Mouse (Mus musculus) kidney, postnatal 10 days (tissue): ENCODE data around the gene Dip2b.

Source experiments
- DNase-seq: peaks from one replicate; pipeline ENCODE4 v3.0.0; 2021; ENCODE audit warnings: mixed read lengths

Dip2b gene

DNA sequence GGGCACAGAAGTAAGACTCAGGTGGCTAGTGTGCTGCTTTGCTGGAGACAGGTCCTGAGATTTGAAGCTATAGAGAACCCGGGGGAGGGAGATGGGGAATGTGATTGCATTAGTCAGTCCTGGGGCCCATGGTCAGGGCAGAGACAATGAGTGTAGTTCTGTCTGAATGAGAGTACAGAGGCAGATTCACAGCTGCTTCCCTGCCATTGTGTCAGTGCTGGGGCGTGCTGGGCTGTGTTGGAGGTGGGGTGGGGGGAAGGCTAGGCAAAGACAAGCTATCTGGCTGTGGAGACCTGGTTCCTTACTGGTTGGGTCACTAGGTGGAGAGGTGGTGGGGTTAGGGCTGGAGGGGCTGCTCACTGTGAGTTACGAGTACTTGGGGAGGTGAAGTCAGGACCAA is 14.3 kb downstream of the Dip2b start:
- no peak for DNase-seq

DNA sequence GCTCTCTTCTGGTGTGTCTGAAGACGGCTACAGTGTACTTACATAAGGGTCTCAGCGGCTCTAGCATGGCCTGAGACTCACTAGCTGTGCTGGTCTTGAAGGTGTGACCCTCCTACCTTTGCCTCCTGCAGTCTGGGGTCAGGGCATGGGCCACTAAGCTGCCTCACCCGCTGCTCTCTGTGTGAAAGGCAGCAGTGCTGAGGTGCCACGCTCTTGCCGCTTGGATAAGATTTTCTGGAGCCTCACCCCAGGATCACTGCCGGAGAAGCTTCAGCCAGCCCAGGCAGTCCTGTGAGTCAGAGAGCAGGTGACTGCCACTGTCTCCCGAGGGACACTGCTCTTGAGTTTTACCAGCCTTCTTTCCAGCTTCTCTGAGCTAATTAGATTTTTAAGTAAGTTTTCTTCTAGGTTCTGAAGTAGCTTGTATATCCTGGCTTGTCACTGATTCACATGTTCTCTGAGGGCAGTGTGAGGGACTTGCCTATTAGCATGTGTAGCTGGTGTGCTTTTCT is 18.0 kb downstream of the Dip2b start:
- DNase-seq: no peak

DNA sequence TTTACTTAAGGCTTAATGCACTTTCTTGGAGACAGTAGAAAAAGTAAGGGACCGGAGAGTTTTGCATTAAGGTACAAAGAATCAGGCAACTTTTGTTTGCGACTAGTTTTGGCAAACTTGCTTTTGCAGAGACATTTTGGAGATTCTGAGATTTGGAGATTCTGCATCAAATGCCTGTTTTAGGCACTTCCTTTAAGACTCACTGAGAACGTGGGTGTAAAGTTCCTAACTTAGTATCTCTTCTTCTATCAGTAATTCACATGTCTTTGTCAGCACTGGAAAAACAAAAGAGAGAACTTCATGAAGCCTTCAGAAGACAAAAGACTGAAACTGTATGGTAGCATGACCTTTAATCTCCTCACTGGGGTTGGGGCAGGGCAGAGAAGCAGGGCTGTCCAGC is 19.2 kb downstream of the Dip2b start:
- DNase-seq: no peak

DNA sequence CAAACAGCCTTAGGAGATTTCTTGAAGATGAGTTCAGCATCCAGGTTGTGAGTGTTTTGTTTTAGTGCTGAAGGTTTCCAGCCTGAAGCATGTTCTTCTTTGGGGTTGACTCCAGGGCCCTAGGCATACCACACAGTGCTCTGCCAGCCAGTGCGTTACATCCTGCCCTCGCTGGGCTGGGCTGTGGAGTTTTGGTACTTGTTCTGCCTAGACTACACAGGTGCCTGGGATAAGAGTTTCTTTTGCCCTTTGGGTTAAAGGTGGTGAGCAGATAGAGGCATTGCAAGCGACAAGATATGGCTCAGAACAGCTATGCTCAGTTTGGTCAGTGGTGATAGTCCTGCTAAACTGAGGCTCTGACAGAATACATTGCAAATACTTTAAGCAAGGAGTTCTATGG is 19.7 kb downstream of the Dip2b start:
- no peak for DNase-seq

DNA sequence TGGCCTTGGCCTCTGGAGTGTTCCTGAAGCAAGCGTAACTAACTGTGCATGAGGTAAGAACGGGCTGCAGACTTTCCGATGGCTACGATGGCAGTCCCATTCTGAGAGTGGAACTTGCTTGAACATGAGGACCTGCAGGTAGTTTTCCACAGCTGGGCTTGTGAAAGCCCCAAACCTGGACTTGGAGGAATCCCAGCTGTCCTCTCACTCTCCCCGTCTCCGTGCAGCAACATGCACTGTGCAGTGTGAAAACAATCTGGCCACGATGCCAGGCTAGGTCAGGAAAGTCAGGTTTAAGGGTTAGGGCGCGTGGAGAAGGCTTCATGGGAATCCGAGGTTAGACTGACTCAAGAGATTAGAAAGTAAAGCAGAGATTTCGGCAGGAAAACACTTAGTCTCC is 20.4 kb downstream of the Dip2b start:
- no peak for DNase-seq

DNA sequence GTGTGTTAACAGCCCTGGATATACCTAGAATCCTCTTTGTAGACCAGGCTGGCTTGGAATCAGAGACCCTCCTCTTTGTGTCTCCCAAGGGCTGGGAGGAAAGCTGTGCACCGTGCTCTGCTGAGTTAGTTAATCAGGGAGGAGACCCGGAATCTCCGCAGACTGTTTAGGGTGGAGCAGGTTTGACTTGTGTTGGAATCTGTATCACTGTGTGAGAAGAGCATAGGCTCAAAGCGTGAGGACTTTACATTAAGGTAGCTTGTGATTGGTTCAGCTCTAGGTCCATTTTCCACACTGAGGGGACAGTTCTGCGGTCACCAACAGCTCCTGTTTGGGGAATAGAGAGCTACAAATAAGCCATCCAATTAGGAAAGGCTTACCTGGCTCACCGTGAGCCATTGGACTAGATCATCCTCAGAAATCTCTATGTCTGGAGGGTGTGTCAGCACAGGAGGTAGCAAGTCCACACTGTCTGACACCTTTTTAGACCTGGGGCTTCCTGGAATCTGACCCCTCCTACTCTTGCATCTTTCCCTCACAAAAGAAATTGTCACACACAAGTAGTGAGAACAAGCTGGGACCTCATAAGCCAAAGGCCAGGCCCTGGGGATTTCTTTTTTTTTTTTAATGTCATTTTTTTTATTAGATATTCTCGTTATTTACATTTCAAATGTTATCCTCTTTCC is 21.3 kb downstream of the Dip2b start:
- no peak for DNase-seq

DNA sequence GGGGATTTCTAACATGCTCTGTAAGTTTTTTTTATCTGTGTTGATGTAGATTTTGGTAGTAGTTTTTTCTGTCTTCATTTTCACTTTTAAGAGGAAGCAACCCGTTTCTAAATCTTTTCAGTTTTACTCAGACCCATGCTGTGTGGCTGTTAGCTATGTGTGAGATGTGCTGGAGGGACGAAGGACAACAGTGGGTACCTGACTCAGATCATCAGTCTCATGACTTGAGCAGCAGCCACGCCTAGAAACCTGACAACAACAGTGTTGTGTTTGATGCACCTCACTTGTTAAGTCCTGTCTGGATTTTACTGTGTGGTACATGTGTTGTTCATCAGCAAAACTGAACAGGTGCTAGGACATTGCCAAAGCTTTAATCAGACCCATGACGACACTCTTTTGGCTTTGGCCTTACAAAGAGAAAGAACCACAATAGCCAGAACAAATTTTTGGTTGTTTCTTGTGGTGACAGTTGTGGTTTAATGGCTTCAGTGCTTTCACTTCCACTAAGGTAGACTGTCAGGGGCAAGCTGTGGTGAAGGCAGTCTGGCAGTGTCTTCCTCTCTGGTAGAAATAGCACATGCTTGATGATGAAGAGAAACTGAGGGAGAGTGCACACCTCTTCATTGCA is 22.2 kb downstream of the Dip2b start:
- no peak for DNase-seq

DNA sequence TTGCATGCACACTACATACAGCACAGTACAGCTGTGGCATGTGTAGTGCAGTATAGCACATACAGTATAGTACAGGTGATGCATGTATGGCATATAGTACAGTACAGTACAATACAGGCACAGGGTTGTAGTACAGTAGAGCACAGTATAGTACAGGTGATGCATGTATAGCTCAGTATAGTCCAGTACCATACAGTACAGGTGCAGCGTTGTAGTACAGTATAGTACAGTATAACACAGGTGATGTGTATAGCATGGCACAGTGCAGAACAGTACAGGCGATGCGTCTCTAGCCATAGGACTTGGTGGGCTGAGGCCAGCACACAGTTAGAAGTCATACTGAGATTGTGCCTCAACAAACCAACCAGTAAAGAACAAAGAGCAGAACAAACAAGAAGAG is 22.9 kb downstream of the Dip2b start:
- DNase-seq: no peak

DNA sequence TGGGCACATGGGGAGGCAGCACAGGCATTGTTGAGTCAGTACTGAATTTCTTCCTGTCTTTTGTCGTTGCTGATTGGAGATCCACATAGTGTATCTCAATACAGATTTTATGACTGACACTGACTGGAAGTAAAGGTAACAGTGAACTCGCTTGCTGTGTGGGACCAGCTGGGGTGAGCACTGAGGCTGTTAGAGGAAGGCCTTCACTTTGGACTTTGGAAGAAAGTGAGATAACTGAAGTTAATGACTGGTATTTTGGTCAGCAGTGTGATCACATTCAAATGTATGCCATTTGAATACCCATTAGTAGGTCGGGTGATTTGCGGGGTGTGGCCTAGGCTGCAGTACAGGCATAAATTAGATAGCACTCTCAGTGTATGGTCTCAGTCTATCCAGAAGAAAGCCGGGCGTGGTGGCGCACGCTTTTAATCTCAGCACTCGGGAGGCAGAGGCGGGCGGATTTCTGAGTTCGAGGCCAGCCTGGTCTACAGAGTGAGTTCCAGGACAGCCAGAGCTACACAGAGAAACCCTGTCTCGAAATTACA is 24.8 kb downstream of the Dip2b start:
- DNase-seq: no peak

DNA sequence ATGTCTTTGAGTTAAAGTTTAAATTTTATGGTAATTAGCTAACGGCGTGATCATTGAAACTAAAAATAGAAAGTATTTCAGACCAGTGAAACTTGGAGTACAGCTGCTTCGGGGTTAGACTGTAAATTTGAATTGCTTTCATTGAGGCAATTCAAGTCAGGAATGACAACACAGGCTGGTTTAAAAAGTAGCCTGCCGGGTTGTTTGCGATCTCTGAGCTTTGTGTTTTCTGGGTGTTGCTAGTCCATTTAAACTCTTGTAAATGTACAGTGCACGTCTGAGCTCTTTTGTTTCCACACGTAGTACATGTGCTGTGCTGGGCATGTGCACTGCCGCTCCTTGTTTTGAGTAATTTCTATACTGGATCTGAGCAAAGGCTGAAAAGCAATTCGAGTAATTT is 28.2 kb downstream of the Dip2b start:
- DNase-seq: no peak

DNA sequence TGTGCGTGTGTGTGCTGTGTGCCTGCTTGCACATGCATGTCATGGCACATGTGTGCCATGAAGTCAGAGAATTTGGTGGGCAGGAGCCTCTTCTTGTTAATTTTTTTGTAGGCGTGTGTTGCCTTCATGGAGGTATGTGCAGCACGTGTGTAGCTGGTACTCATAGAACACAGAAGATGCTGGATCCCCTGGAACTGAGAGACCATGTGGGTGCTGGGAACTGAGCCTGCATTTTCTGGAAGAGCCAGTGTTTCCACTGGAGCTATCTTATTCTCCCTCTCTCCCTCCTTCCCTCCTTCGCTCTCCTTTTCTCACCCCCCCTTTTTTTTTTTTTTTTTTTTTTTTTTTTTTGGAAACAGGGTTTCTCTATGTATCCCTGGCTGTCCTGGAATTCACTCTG is 30.6 kb downstream of the Dip2b start:
- no peak for DNase-seq

DNA sequence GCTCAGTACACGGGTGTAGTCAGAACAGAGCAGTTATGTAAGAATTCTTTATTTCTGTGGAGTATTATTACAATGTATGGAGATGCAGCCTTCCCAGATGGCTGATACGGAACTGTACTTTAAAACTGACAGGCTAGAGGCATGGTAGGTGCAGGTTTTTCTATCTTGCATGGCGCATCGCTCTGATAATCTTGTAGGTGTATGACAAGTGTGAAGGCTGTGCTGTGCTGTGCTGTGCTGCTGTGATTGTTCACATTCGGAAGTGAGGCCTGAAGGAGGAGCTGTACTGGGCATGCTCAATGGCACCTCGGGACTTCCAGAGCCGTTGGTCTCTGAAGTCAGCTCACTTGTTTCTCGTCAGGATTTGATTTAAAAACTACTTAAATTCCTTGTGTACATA is 31.6 kb downstream of the Dip2b start:
- DNase-seq: no peak

DNA sequence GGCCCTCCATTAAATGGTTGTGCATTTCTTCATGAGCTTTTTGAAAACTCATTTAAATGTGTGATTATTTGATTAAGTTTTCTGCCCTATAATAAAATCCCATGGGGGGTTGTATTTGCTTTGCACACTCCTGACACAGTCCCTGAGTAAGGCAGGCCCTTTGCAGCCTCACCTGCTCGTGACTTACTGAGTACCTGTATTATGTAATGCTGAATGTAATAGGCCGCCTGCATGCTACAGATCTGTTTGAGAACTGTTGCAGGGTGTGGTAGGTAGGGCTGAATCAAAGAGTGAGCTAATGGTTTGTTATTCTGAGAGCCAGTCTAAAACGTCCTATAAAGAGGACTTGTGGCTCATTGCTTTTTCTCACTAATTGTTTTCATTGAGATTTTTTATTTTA is 33.4 kb downstream of the Dip2b start:
- no peak for DNase-seq

DNA sequence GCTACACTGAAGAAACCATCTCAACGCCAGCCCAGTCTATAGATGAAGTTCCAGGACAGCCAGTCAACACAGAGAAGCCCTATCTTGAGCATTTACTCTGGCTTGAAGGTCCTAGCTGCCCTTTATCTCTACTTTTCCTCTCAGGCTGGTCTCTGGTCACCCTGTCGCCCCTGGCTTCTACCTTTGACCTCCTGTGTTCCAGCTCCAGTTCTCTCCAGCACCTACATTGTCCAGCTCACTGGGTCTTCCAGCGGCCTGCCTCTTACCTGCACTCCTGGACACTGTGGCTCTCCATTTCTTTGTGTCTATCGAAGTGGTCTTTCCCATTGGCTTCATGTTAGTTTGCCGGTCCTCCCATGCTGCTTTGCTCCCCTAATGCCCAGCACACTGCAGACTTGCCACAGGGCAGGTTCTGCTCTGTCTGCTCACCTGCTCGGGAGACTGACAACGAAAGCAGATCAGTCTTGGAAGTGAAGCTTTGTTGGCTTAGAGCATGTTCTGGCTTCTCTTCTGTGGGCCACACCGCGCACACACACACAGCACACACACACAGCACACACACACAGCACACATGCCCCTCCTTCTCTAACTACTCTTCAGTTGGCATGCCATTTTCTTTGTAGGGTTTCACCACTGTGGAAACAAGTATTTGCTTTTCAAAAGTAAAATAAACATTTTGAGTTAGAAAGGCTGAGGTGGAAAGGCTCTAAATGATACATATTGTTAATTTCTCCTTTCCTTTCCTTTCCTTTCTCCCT is 35.4 kb downstream of the Dip2b start:
- DNase-seq: no peak

DNA sequence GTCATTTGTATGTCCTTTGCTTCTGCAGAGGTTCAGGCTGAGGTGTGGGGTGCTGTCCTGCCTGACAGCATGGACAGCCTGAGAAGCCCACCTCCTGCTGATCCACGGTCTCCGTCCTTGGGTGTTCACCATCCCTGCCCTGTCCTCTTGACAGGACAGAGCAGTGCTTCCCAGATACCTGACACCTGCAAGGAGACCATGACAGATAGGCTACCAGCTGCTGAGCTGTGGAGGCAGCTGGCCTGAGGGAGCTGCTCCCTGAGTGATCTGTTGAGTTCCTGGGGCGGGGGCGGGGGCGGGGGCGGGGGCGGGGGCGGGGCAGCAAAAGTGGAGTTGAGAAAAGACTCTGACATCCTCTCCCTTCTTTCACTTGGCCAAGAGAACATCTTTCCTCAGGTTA is 36.3 kb downstream of the Dip2b start:
- DNase-seq: no peak

DNA sequence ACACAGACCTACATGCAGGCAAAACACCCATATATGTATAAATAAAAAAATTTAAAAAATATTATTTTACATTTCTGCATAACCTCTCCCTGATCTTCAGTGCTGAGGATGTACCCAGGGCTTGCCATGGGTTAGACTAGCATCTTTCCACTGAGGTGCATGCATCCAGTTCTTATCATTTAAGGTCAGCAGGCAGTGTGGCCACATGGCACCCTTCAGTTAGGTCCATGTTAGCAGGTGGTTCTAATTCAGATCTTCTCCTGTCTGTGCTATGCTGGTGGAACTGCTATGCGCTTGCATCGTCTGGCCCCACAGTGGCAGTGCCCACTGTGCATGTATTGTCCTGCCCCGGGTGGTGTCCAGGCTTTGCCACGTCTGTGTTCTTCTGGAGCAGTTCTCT is 37.9 kb downstream of the Dip2b start:
- no peak for DNase-seq

DNA sequence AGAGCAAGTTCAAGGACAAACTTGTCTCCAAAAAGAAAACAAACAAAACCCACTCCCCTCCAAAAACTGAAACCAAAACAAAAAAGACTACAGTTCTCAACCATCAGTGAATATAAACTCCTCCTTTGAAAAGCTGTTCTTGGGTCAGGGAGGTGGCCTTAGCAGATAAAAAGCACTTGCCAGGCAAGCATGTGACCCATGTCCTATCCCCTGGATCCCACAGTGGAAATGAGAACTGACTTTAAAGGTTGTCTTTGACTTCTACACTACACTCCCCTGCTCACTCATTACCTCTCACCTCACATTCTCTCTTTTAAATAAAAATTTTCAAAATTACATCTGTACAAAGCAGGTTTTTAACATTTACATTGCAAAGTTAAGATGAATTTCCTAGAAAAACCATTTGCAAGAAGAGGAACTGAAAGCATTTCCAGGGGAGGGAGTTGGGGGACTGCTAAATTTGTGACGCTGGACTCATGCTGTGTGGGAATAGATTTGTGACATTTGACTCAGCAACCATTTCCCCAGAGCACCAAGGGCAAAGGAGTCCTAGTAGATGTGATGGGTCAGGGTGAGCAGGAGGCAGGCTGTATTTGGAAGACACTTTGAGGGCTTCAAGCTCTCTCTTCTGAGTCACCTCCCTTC is 42.5 kb downstream of the Dip2b start:
- DNase-seq: no peak

DNA sequence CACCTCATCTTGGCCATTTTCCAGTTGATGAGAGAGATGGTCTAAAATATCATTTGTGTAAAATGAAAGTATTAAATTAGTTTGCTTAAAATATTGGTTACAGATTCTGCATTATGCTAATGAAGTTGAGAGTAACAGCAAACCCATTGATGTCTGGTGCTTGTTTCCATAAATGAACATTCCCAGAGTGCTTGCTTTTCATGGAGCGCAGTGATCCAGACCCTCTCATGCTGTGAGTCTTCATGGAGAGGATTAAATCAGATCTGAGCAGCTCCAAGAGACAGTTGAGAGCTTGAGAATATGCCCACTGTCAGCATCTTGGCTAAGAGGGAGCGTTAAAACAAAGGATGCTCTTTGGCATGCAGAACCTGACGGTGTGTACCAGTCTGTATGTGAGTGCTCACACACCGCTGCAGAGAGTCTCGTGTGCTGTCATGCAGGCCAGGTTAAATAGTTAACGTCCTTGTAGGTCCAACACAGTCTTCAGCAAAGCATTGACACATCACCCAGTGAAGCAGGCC is 43.1 kb downstream of the Dip2b start:
- DNase-seq: no peak

DNA sequence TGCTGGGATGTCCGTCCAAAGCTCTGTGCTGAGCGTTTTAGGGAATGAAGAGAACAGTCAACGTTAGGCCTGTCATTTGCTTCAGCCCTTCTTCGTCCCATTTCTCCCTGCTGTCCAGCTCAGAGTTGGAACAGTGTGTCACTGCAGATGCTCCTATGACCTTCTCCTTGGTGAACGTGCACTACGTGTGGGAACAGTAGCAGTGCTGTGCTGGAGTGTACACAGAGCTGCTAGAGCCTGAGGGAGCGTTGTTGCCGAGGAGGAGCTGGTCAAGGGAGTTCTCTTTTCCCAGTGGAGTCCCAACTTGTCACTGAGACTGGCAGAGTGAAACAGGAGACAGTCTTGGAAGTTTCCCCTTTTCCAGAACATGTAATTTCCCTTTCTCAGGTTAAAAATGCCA is 43.6 kb downstream of the Dip2b start:
- DNase-seq: no peak

DNA sequence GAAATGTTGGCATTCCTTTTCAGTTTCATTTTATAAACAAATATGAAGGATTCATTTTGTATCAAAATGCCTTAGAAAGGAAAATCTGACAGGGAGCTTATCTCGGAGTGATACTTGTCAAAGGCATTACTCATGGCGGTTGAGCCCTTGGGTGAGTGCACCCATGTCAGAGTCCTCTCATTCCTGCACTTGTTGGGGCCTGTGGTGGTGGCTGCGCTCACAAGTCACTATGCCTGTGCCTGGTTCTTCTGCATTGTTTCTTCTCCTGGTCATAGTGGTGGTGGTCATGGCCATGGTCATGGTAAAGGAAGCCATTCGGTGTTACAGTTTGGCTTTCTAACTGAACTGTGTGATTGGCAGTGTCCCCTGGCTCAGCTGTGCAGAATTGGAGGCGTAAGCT is 44.3 kb downstream of the Dip2b start:
- no peak for DNase-seq

DNA sequence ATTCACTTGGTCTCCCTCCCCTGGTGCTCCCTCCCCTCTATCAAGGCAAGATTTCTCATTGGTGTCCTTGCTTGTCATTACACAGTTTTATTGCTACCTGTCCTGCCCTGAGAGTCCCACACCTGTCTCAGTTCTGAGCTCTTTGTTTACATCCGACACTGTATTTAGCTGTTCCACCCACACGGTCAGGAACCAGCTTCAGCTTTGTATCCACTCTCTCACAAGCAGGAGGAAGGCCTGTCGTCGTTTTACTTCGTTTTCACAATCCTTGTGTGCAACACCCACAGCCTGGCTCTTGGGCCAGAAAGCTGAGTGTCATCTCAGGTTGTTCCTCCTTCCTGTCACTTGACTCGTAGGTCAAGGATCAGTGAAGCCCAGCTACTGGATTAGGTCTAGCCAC is 45.4 kb downstream of the Dip2b start:
- DNase-seq: no peak

DNA sequence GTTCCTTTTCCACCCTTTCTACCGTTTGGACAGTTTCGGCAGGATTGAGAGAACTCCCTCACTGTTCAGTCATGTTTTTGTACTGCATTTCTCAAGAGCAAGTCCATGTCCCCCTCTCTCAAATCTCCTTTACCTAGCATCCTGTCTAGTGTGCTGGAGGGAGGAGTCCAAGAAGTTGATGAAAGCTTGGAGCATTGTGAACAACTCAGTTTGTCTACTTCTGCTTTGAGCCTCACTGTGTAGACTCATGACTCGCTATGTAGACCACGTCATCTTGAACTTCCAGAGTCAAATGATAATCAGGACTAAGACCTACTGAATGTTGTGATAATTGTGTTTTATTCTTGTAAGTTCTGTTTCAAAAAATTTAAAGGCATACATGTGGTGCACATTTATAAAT is 46.4 kb downstream of the Dip2b start:
- DNase-seq: no peak

DNA sequence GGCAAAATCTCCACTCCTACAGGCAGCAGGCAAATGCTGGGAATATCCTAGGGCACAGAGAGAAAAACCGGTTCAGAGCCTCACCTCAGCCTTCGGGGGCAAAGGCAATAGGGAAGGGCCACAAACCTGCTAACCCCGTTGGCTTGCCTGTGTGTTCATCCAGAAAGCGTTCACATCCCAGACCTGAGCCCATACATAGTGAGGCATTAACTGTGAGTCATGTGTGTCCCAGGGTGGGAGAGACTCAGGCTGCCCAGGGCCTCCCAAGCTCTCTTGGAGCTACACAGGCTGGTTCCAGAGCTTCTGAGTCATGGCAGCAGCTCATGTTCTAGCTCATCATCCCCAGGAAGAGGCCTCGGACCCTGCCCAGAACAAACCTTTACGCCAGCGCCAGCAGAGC is 49.6 kb downstream of the Dip2b start:
- no peak for DNase-seq
